Mouse (Mus musculus): ENCODE results near the gene 4931422A03Rik. TPM values are rescaled to one million over a fixed set of nuclear protein-coding genes. Genes with fewer than 3 reads are reported as not detected.
"Not testable (repeated sequence)": the region's sequence is repeated elsewhere in the genome, so short reads cannot be mapped to it uniquely, and the experiment has no call there.

Gene 4931422A03Rik
- polyA plus RNA-seq (2014; fragmentation: Nextera tagmentation; extraction: Ambion mirVana), result 2.2 and 3.3 TPM in 2 replicates

DNA sequence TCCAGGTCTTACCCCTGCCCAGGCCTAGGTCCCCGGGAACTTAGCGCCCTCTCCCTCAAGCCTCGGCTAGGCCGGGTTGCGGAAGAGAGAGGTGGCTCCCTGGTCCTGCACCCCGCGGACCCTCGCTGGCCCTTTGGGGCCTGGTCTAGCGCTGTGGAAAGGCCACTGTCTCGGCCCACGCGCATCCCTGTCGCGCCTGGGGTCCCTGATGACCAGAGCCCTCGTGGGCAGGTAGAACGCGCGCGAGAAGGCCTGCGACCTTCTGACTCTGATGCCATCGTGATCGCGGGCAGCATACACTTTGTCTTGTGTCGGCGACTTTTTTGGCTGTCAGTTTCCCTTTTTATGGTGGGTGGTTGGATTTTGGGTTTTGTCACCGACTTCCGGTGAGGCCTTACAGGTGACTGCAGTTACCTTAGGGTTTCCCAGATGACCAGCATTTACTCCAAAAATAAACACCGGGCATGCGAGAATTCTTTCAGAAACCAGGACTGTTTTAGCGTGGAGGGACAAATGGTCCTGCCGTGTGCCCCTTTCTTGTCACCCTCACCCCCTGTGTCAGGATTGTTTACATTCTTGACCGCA lies at the start of gene 4931422A03Rik:
TSS of gene 4931422A03Rik (minus strand) at position 223 of the 585 bp plus-strand sequence.
- Histone ChIP-seq H3K4me1 (ENCODE audit: control insufficient read depth, insufficient read depth, low read length) (peaks cover 15% of the 10 kb centered on the region), H3K27me3 (ENCODE audit: control insufficient read depth, insufficient read depth, low read length) (peaks cover 4% of the 10 kb centered on the region; the same call in 1 of the 2 replicates), H3K4me2 (ENCODE audit: low read depth, low read length) (peak within 1 kb of the TSS; percentile 78), H3K4me3 (ENCODE audit: low read depth, low read length) (peak within 1 kb of the TSS; percentile 91), H3K9ac (replicated peaks; ENCODE audit: low read depth, low read length) (peak within 1 kb of the TSS; percentile 95), H3K9me3 (ENCODE audit: control insufficient read depth, low read length) (no peaks in the 10 kb centered on the region), H3K27ac (ENCODE audit: low read depth, low read length) (peak within 1 kb of the TSS; percentile 57), H3K36me3 (ENCODE audit: control insufficient read depth, insufficient read depth, low read length) (no peaks in the 10 kb centered on the region)
- under 1% methylated on average over 32 of the region's 32 CpGs for WGBS
- ATAC-seq (ENCODE audit: low read depth), result peak; percentile 69

DNA sequence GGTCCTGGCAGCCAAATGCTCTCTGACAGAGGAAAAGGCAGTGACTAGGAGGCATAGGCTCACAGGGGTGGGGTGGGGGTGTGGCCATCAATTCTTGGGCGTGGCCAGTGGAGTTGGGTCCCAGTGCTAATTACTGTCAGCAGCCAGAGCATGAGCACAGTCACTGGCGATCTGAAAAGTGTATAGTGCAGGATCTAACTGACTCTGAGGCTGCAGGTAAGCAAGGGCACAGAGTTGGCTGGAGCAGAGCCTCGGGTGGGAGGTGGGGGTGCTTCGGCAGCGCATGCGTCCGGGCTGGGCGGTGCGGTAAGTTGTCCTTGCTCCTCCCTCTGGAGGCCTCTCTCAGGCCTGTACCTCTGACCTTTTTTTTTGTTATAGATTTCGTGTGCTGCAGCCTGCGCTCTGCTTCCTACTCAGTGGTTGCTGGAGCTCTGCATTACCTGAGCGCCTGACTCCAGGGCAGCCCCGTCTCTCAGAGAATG lies 41.6 kb upstream of the 4931422A03Rik start, which contains the start of gene Cd59b:
TSS of gene Cd59b (plus strand) at position 146 of the 482 bp plus-strand sequence.
- H3K4me1 ChIP-seq (ENCODE audit: control insufficient read depth, insufficient read depth, low read length), result peaks cover 6% of the 10 kb centered on the region; the same call in 1 of the 2 replicates
- H3K9ac ChIP-seq (replicated peaks; ENCODE audit: low read depth, low read length), result peak within 1 kb of the TSS; percentile 18; the same call in 1 of the 2 replicates
- no peaks in the 10 kb centered on the region for H3K36me3 ChIP-seq (ENCODE audit: control insufficient read depth, insufficient read depth, low read length)
- H3K9me3 ChIP-seq (ENCODE audit: control insufficient read depth, low read length), result no peaks in the 10 kb centered on the region
- ATAC-seq (ENCODE audit: low read depth), result peak; percentile 86
- peak within 1 kb of the TSS; percentile 22 for H3K4me3 ChIP-seq (ENCODE audit: low read depth, low read length)
- 4% methylated on average over 10 of the region's 13 CpGs for WGBS
- H3K27ac ChIP-seq (ENCODE audit: low read depth, low read length), result no peak within 1 kb of the TSS
- H3K27me3 ChIP-seq (ENCODE audit: control insufficient read depth, insufficient read depth, low read length), result no peaks in the 10 kb centered on the region
- H3K4me2 ChIP-seq (ENCODE audit: low read depth, low read length), result peak within 1 kb of the TSS; percentile 51

DNA sequence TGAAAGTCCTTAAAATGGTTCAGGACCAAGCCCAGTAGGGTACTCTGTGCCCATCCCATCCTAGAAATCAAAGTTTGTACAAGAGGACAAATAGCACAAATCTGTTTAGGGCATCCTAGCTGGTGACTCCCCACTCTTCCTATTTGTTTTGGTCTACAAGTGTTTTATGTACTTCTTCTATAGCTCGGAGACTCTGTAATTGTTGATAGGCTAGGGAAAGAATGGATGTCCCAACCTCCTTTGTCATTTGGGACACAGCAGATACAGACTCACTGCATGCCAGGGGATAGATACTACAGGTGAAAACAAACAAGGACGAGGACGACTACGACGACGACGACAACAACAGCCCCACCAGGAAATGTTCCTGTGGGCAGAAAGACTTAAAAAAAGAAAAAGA lies 40.3 kb upstream of the 4931422A03Rik start, which contains the start of gene Gm10799:
TSS of gene Gm10799 (minus strand) at position 101 of the 400 bp plus-strand sequence.
- H3K4me2 ChIP-seq (ENCODE audit: low read depth, low read length), result not testable (repeated sequence)
- 78% methylated on average over 7 of the region's 7 CpGs for WGBS

DNA sequence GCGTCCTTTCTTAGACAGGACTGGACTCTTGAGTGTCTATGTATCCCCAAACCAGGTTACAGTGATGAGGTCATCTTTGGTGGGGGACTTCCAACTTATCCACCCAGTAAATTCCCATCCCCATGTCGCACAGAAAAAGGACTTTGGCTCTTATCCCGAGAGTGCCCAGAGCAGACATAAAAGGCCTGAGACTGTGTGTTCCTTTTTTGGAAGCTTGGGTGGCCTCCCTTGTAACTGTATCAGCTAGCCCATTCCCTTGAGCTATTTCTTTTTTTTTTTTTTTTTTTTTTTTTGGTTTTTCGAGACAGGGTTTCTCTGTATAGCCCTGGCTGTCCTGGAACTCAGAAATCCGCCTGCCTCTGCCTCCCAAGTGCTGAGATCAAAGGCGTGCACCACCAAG lies 37.4 kb upstream of the 4931422A03Rik start, which contains the start of gene Gm10912:
TSS of gene Gm10912 (plus strand) at position 301 of the 400 bp plus-strand sequence.
- not testable (repeated sequence) for H3K27me3 ChIP-seq (ENCODE audit: control insufficient read depth, insufficient read depth, low read length); H3K4me2 ChIP-seq (ENCODE audit: low read depth, low read length); ATAC-seq (ENCODE audit: low read depth); H3K4me1 ChIP-seq (ENCODE audit: control insufficient read depth, insufficient read depth, low read length); H3K9ac ChIP-seq (replicated peaks; ENCODE audit: low read depth, low read length); H3K27ac ChIP-seq (ENCODE audit: low read depth, low read length); H3K4me3 ChIP-seq (ENCODE audit: low read depth, low read length); H3K9me3 ChIP-seq (ENCODE audit: control insufficient read depth, low read length); H3K36me3 ChIP-seq (ENCODE audit: control insufficient read depth, insufficient read depth, low read length)
- 94% methylated on average over 5 of the region's 6 CpGs for WGBS

More for the DNA sequence above, 40.3 kb upstream of the 4931422A03Rik start, which contains the start of gene Gm10799:
- H3K9me3 ChIP-seq (ENCODE audit: control insufficient read depth, low read length); H3K4me3 ChIP-seq (ENCODE audit: low read depth, low read length); H3K36me3 ChIP-seq (ENCODE audit: control insufficient read depth, insufficient read depth, low read length); H3K9ac ChIP-seq (replicated peaks; ENCODE audit: low read depth, low read length); H3K27ac ChIP-seq (ENCODE audit: low read depth, low read length); H3K4me1 ChIP-seq (ENCODE audit: control insufficient read depth, insufficient read depth, low read length); H3K27me3 ChIP-seq (ENCODE audit: control insufficient read depth, insufficient read depth, low read length); ATAC-seq (ENCODE audit: low read depth): not testable (repeated sequence)

DNA sequence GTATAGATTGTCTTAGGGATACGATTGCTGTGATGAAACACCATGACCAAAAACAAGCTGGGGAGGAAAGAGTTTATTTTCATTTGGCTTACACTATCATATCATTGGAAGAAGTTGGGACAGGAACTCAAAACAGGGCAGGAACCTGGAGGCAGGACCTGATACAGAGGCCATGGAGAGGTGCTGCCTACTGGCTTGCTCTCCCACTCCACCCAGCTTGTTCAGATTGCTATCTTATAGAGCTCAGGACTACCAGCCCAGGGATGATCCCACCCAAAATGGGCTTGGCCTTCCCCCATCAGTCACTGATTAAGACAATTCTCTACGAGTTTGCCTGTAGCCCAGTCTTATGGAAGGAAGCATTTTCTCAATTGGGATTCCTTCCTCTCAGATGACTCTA lies 36.0 kb upstream of the 4931422A03Rik start:
- Histone ChIP-seq H3K36me3 (ENCODE audit: control insufficient read depth, insufficient read depth, low read length) (peaks cover 13% of the 10 kb centered on the region; the same call in 1 of the 2 replicates), H3K27me3 (ENCODE audit: control insufficient read depth, insufficient read depth, low read length) (no peaks in the 10 kb centered on the region), H3K27ac (ENCODE audit: low read depth, low read length) (no peak overlapping the region), H3K4me2 (ENCODE audit: low read depth, low read length) (no peak overlapping the region), H3K4me1 (ENCODE audit: control insufficient read depth, insufficient read depth, low read length) (no peaks in the 10 kb centered on the region), H3K9me3 (ENCODE audit: control insufficient read depth, low read length) (no peaks in the 10 kb centered on the region), H3K9ac (replicated peaks; ENCODE audit: low read depth, low read length) (no peak overlapping the region), H3K4me3 (ENCODE audit: low read depth, low read length) (no peak overlapping the region)
- ATAC-seq (ENCODE audit: low read depth), result no peak
- 82% methylated on average over 2 of the region's 2 CpGs for WGBS

DNA sequence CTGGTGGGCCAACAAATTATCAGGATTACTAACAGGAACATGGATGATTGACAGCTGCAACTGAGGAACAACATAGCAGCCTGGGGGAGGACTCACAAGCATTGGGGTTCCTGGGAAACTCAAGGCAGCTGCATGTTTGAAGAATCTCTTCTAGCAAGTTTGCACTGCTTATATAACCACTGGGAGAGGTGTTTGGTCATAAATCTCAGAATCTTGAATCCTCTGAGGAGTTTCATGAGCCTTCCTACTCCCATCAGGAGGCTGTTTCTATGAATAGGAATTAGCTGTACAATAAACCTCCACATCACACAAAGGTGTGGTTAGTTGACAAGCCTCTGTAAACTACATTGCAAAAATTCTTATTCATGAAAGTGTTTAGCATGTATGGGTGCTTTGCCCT lies 34.5 kb upstream of the 4931422A03Rik start:
- no peak overlapping the region for H3K27ac ChIP-seq (ENCODE audit: low read depth, low read length)
- no peak for ATAC-seq (ENCODE audit: low read depth)
- H3K4me2 ChIP-seq (ENCODE audit: low read depth, low read length), result no peak overlapping the region
- H3K4me3 ChIP-seq (ENCODE audit: low read depth, low read length), result no peak overlapping the region
- no peaks in the 10 kb centered on the region for H3K27me3 ChIP-seq (ENCODE audit: control insufficient read depth, insufficient read depth, low read length)
- no peak overlapping the region for H3K9ac ChIP-seq (replicated peaks; ENCODE audit: low read depth, low read length)
- H3K36me3 ChIP-seq (ENCODE audit: control insufficient read depth, insufficient read depth, low read length), result peaks cover 13% of the 10 kb centered on the region; the same call in 1 of the 2 replicates
- no peaks in the 10 kb centered on the region for H3K4me1 ChIP-seq (ENCODE audit: control insufficient read depth, insufficient read depth, low read length)
- H3K9me3 ChIP-seq (ENCODE audit: control insufficient read depth, low read length), result no peaks in the 10 kb centered on the region

DNA sequence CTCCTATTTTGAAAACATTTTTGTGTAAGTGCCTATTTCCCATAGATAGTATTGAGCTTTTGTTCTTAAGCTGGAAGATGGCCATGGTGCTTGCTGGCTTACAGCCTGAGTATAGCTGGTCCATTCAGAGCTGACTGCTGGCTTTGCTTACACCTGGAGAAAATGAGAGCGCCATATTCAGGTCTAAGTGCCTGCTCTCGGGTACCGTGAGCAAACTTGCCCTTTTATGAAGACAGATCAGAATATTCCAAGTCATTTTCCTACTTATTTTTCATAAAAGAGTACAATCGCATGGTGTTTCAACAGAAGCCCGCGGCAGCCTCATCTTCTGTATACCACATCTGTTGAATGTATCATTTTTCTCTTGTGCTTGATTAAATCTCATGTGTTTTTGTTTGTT lies 32.8 kb upstream of the 4931422A03Rik start:
- H3K4me2 ChIP-seq (ENCODE audit: low read depth, low read length), result no peak overlapping the region
- H3K27ac ChIP-seq (ENCODE audit: low read depth, low read length), result no peak overlapping the region
- ATAC-seq (ENCODE audit: low read depth), result no peak
- H3K9ac ChIP-seq (replicated peaks; ENCODE audit: low read depth, low read length), result no peak overlapping the region
- no peaks in the 10 kb centered on the region for H3K27me3 ChIP-seq (ENCODE audit: control insufficient read depth, insufficient read depth, low read length)
- no peaks in the 10 kb centered on the region for H3K4me1 ChIP-seq (ENCODE audit: control insufficient read depth, insufficient read depth, low read length)
- WGBS, result 97% methylated on average over 6 of the region's 6 CpGs
- no peaks in the 10 kb centered on the region for H3K9me3 ChIP-seq (ENCODE audit: control insufficient read depth, low read length)
- H3K36me3 ChIP-seq (ENCODE audit: control insufficient read depth, insufficient read depth, low read length), result peaks cover 13% of the 10 kb centered on the region; the same call in 1 of the 2 replicates
- H3K4me3 ChIP-seq (ENCODE audit: low read depth, low read length), result no peak overlapping the region

DNA sequence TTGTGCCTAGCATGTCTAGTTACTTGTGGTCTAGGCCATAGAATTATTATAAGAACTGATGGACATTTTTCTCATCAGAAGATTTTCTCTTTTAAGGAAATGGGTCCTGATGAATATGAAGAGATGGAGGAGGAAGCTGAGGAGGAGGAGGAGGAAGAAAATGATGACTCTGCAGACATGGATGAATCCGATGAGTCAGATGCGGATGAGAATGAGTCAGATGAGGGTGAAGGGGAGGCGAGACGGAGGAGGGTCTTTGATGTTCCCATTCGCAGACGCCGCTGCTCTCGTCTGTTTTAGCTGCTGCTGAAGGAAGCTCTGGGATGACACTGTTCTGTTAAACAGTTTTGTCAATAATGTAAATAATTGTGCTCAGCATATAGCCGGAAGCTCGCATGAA lies 31.6 kb upstream of the 4931422A03Rik start:
- Histone ChIP-seq H3K36me3 (ENCODE audit: control insufficient read depth, insufficient read depth, low read length) (peaks cover 20% of the 10 kb centered on the region; the same call in 1 of the 2 replicates), H3K4me1 (ENCODE audit: control insufficient read depth, insufficient read depth, low read length) (no peaks in the 10 kb centered on the region), H3K4me2 (ENCODE audit: low read depth, low read length) (no peak overlapping the region), H3K9ac (replicated peaks; ENCODE audit: low read depth, low read length) (no peak overlapping the region), H3K4me3 (ENCODE audit: low read depth, low read length) (no peak overlapping the region), H3K27ac (ENCODE audit: low read depth, low read length) (no peak overlapping the region), H3K9me3 (ENCODE audit: control insufficient read depth, low read length) (no peaks in the 10 kb centered on the region), H3K27me3 (ENCODE audit: control insufficient read depth, insufficient read depth, low read length) (no peaks in the 10 kb centered on the region)
- 83% methylated on average over 10 of the region's 10 CpGs for WGBS
- ATAC-seq (ENCODE audit: low read depth), result no peak

DNA sequence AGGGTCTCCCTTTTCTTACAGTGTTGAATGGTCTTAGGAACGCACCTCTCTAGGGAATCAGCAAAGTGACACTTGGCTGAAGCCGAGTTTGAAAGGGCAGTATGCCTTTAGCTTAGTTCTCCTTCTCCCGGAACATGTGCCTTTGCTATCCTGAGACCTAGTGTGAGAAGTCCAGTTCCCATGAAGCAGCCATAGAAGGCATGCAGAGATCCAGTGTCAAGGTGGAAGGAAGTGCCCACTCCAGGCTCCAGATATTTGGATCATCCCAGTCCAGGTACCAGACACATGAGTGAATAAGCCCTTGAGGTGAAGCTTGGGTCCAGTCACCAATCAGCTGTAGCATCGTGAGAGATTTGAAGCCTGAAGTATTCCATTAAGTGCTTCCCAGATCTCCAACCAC lies 30.8 kb upstream of the 4931422A03Rik start:
- H3K9ac ChIP-seq (replicated peaks; ENCODE audit: low read depth, low read length), result no peak overlapping the region
- H3K4me1 ChIP-seq (ENCODE audit: control insufficient read depth, insufficient read depth, low read length), result no peaks in the 10 kb centered on the region
- no peak overlapping the region for H3K27ac ChIP-seq (ENCODE audit: low read depth, low read length)
- H3K4me3 ChIP-seq (ENCODE audit: low read depth, low read length), result no peak overlapping the region
- H3K27me3 ChIP-seq (ENCODE audit: control insufficient read depth, insufficient read depth, low read length), result no peaks in the 10 kb centered on the region
- WGBS, result 91% methylated on average over 4 of the region's 4 CpGs
- H3K9me3 ChIP-seq (ENCODE audit: control insufficient read depth, low read length), result no peaks in the 10 kb centered on the region
- no peak overlapping the region for H3K4me2 ChIP-seq (ENCODE audit: low read depth, low read length)
- peaks cover 24% of the 10 kb centered on the region; the same call in 1 of the 2 replicates for H3K36me3 ChIP-seq (ENCODE audit: control insufficient read depth, insufficient read depth, low read length)
- ATAC-seq (ENCODE audit: low read depth), result no peak

Data from neural tube, embryonic 14.5 days (tissue).